Mouse (Mus musculus): ENCODE measurements around the gene Rapgef6. TPM values are rescaled to one million over a fixed set of nuclear protein-coding genes. Genes with fewer than 3 reads are reported as not detected.

Rapgef6 gene
- polyA plus RNA-seq, 1 experiment from 2014 or later, result 30.7 TPM

GRCm38 (mm10) chr11:54626905-54627304 is 104.3 kb downstream of the Rapgef6 start:
- 73% methylated on average over 1 of the region's 1 CpGs for whole genome bisulfite sequencing
- Histone ChIP-seq H3K27ac (ENCODE audit: low read length) (no peak overlapping the region), H3K9ac (ENCODE audit: low read length) (no peak overlapping the region), H3K4me1 (ENCODE audit: control insufficient read depth, insufficient read depth, low read length) (no peaks in the 10 kb centered on the region), H3K9me3 (replicated peaks; ENCODE audit: control insufficient read depth, low read length) (no peaks in the 10 kb centered on the region), H3K36me3 (ENCODE audit: control insufficient read depth, insufficient read depth) (peaks cover 4% of the 10 kb centered on the region), H3K4me3 (ENCODE audit: low read length) (no peak overlapping the region), H3K4me2 (ENCODE audit: low read depth, low read length) (no peak overlapping the region), H3K27me3 (ENCODE audit: control insufficient read depth, insufficient read depth, low read length) (no peaks in the 10 kb centered on the region)
- no peak for ATAC-seq (replicated peaks; ENCODE audit: extremely low read depth, insufficient read depth, low FRiP score)

GRCm38 (mm10) chr11:54646420-54646819 is 123.8 kb downstream of the Rapgef6 start:
- H3K4me2 ChIP-seq (ENCODE audit: low read depth, low read length), result no peak overlapping the region
- H3K9me3 ChIP-seq (replicated peaks; ENCODE audit: control insufficient read depth, low read length), result no peaks in the 10 kb centered on the region
- no peaks in the 10 kb centered on the region for H3K4me1 ChIP-seq (ENCODE audit: control insufficient read depth, insufficient read depth, low read length)
- no peak for ATAC-seq (replicated peaks; ENCODE audit: extremely low read depth, insufficient read depth, low FRiP score)
- no peak overlapping the region for H3K9ac ChIP-seq (ENCODE audit: low read length)
- H3K36me3 ChIP-seq (ENCODE audit: control insufficient read depth, insufficient read depth), result peaks cover 21% of the 10 kb centered on the region
- H3K4me3 ChIP-seq (ENCODE audit: low read length), result no peak overlapping the region
- H3K27ac ChIP-seq (ENCODE audit: low read length), result no peak overlapping the region
- WGBS, result 95% methylated on average over 4 of the region's 4 CpGs
- no peaks in the 10 kb centered on the region for H3K27me3 ChIP-seq (ENCODE audit: control insufficient read depth, insufficient read depth, low read length)

DNA sequence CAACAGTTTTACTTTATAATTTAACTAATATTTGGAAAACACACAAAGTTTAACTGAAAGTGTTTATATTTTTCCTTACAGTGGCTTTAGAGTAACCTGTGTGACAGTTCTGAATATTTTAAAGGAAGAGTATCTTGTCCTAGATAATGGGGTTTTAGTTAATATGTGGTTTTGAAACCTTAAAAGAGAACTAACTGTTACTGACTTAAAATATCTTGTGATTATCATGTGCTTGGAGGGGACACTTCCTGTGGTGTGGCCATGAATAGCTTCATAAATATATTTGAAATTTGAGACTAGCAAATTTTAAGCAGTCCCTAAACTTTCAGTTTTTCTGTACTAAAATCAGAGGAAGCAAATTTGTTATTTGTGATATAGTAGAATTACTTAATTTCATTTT is 125.9 kb downstream of the Rapgef6 start:
- H3K4me2 ChIP-seq (ENCODE audit: low read depth, low read length), result no peak overlapping the region
- no peak overlapping the region for H3K9ac ChIP-seq (ENCODE audit: low read length)
- H3K27ac ChIP-seq (ENCODE audit: low read length), result no peak overlapping the region
- H3K4me1 ChIP-seq (ENCODE audit: control insufficient read depth, insufficient read depth, low read length), result no peaks in the 10 kb centered on the region
- H3K27me3 ChIP-seq (ENCODE audit: control insufficient read depth, insufficient read depth, low read length), result no peaks in the 10 kb centered on the region
- peaks cover 11% of the 10 kb centered on the region for H3K36me3 ChIP-seq (ENCODE audit: control insufficient read depth, insufficient read depth)
- H3K4me3 ChIP-seq (ENCODE audit: low read length), result no peak overlapping the region
- no peaks in the 10 kb centered on the region for H3K9me3 ChIP-seq (replicated peaks; ENCODE audit: control insufficient read depth, low read length)
- no peak for ATAC-seq (replicated peaks; ENCODE audit: extremely low read depth, insufficient read depth, low FRiP score)

GRCm38 (mm10) chr11:54655420-54655819 is 132.8 kb downstream of the Rapgef6 start:
- peaks cover 16% of the 10 kb centered on the region for H3K36me3 ChIP-seq (ENCODE audit: control insufficient read depth, insufficient read depth)
- H3K9ac ChIP-seq (ENCODE audit: low read length), result no peak overlapping the region
- H3K9me3 ChIP-seq (replicated peaks; ENCODE audit: control insufficient read depth, low read length), result no peaks in the 10 kb centered on the region
- H3K4me1 ChIP-seq (ENCODE audit: control insufficient read depth, insufficient read depth, low read length), result no peaks in the 10 kb centered on the region
- 77% methylated on average over 2 of the region's 2 CpGs for WGBS
- no peak overlapping the region for H3K4me3 ChIP-seq (ENCODE audit: low read length)
- no peaks in the 10 kb centered on the region for H3K27me3 ChIP-seq (ENCODE audit: control insufficient read depth, insufficient read depth, low read length)
- no peak overlapping the region for H3K4me2 ChIP-seq (ENCODE audit: low read depth, low read length)
- H3K27ac ChIP-seq (ENCODE audit: low read length), result no peak overlapping the region
- ATAC-seq (replicated peaks; ENCODE audit: extremely low read depth, insufficient read depth, low FRiP score), result no peak

GRCm38 (mm10) chr11:54673575-54674298 is 151.1 kb downstream of the Rapgef6 start:
- peaks cover 17% of the 10 kb centered on the region; the same call in 1 of the 2 replicates for H3K36me3 ChIP-seq (ENCODE audit: control insufficient read depth, insufficient read depth)
- no peak overlapping the region for H3K4me3 ChIP-seq (ENCODE audit: low read length)
- ATAC-seq (replicated peaks; ENCODE audit: extremely low read depth, insufficient read depth, low FRiP score), result no peak
- H3K9me3 ChIP-seq (replicated peaks; ENCODE audit: control insufficient read depth, low read length), result no peaks in the 10 kb centered on the region
- H3K27me3 ChIP-seq (ENCODE audit: control insufficient read depth, insufficient read depth, low read length), result no peaks in the 10 kb centered on the region
- WGBS, result 84% methylated on average over 8 of the region's 8 CpGs
- H3K27ac ChIP-seq (ENCODE audit: low read length), result no peak overlapping the region
- no peaks in the 10 kb centered on the region for H3K4me1 ChIP-seq (ENCODE audit: control insufficient read depth, insufficient read depth, low read length)
- no peak overlapping the region for H3K4me2 ChIP-seq (ENCODE audit: low read depth, low read length)
- no peak overlapping the region for H3K9ac ChIP-seq (ENCODE audit: low read length)

GRCm38 (mm10) chr11:54675792-54676489 is 153.3 kb downstream of the Rapgef6 start:
- WGBS, result 94% methylated on average over 2 of the region's 2 CpGs
- no peak overlapping the region for H3K4me2 ChIP-seq (ENCODE audit: low read depth, low read length)
- no peaks in the 10 kb centered on the region for H3K4me1 ChIP-seq (ENCODE audit: control insufficient read depth, insufficient read depth, low read length)
- no peak for ATAC-seq (replicated peaks; ENCODE audit: extremely low read depth, insufficient read depth, low FRiP score)
- no peak overlapping the region for H3K27ac ChIP-seq (ENCODE audit: low read length)
- no peak overlapping the region for H3K9ac ChIP-seq (ENCODE audit: low read length)
- no peak overlapping the region for H3K4me3 ChIP-seq (ENCODE audit: low read length)
- no peaks in the 10 kb centered on the region for H3K9me3 ChIP-seq (replicated peaks; ENCODE audit: control insufficient read depth, low read length)
- H3K36me3 ChIP-seq (ENCODE audit: control insufficient read depth, insufficient read depth), result peaks cover 34% of the 10 kb centered on the region
- no peaks in the 10 kb centered on the region for H3K27me3 ChIP-seq (ENCODE audit: control insufficient read depth, insufficient read depth, low read length)

- no peak overlapping the region for H3K9ac ChIP-seq (ENCODE audit: low read length)
- H3K27ac ChIP-seq (ENCODE audit: low read length), result no peak overlapping the region
- WGBS, result 94% methylated on average over 2 of the region's 2 CpGs
- H3K4me2 ChIP-seq (ENCODE audit: low read depth, low read length), result no peak overlapping the region
- H3K9me3 ChIP-seq (replicated peaks; ENCODE audit: control insufficient read depth, low read length), result no peaks in the 10 kb centered on the region
- peaks cover 43% of the 10 kb centered on the region for H3K36me3 ChIP-seq (ENCODE audit: control insufficient read depth, insufficient read depth)
- H3K4me1 ChIP-seq (ENCODE audit: control insufficient read depth, insufficient read depth, low read length), result no peaks in the 10 kb centered on the region
- no peak overlapping the region for H3K4me3 ChIP-seq (ENCODE audit: low read length)
- ATAC-seq (replicated peaks; ENCODE audit: extremely low read depth, insufficient read depth, low FRiP score), result no peak
- no peaks in the 10 kb centered on the region for H3K27me3 ChIP-seq (ENCODE audit: control insufficient read depth, insufficient read depth, low read length)
Measured at GRCm38 (mm10) chr11:54679141-54679540, 156.5 kb downstream of the Rapgef6 start.

DNA sequence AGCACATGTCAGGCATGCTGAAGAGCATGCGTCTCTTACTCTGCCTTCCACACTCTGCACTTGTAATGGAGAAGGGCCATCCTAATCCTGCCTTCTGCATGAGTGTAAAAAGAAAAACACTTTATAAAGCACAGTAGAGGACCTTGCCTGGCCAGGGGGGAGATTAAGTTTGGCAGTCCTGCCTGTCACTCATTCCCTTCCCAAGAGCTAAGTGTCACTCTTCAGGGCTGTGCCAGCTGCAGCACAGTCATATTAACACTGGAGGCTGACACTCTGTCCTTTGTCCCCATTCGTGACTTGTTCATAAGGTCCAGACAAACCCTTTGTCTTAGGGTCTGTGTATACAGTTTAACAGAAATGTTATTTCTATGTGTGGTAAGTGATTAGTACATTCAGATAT is 162.2 kb downstream of the Rapgef6 start:
- H3K4me3 ChIP-seq (ENCODE audit: low read length), result no peak overlapping the region
- H3K4me1 ChIP-seq (ENCODE audit: control insufficient read depth, insufficient read depth, low read length), result no peaks in the 10 kb centered on the region
- no peak overlapping the region for H3K4me2 ChIP-seq (ENCODE audit: low read depth, low read length)
- no peak overlapping the region for H3K9ac ChIP-seq (ENCODE audit: low read length)
- peaks cover 35% of the 10 kb centered on the region for H3K36me3 ChIP-seq (ENCODE audit: control insufficient read depth, insufficient read depth)
- WGBS, result 65% methylated on average over 2 of the region's 2 CpGs
- no peak for ATAC-seq (replicated peaks; ENCODE audit: extremely low read depth, insufficient read depth, low FRiP score)
- H3K9me3 ChIP-seq (replicated peaks; ENCODE audit: control insufficient read depth, low read length), result no peaks in the 10 kb centered on the region
- H3K27me3 ChIP-seq (ENCODE audit: control insufficient read depth, insufficient read depth, low read length), result no peaks in the 10 kb centered on the region
- no peak overlapping the region for H3K27ac ChIP-seq (ENCODE audit: low read length)

DNA sequence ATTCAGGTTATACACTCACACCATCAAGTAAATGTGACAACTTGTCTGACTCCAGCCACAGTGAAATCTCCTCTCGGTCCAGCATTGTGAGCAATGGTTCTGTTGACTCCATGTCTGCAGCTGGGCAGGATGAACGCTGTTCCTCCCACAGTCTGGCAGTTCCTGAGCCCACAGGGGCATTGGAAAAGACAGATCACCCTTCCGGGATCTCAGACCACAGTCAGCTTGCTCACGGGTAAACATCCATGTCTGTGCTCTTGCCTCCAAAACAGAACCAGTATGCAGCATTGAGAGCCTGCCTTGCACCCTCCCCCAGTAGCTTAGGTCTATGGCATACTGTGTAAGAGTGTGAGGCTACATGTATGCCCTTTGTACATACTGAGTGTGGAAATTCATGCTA is 167.5 kb downstream of the Rapgef6 start:
- Histone ChIP-seq H3K4me2 (ENCODE audit: low read depth, low read length) (no peak overlapping the region), H3K36me3 (ENCODE audit: control insufficient read depth, insufficient read depth) (peaks cover 35% of the 10 kb centered on the region), H3K4me3 (ENCODE audit: low read length) (no peak overlapping the region), H3K27ac (ENCODE audit: low read length) (no peak overlapping the region), H3K9me3 (replicated peaks; ENCODE audit: control insufficient read depth, low read length) (no peaks in the 10 kb centered on the region), H3K4me1 (ENCODE audit: control insufficient read depth, insufficient read depth, low read length) (no peaks in the 10 kb centered on the region), H3K9ac (ENCODE audit: low read length) (no peak overlapping the region), H3K27me3 (ENCODE audit: control insufficient read depth, insufficient read depth, low read length) (no peaks in the 10 kb centered on the region)
- 74% methylated on average over 4 of the region's 4 CpGs for WGBS
- no peak for ATAC-seq (replicated peaks; ENCODE audit: extremely low read depth, insufficient read depth, low FRiP score)
